Mouse (Mus musculus) cerebellum, adult 9-10 months (tissue): ENCODE measurements around the gene Ntm.
A peak's percentile ranks its signal among the peaks of the same experiment; 100 is the strongest.

Experiments
- DNase-seq: peaks from one replicate; pipeline ENCODE4 v3.0.0; 2022

Ntm gene

DNA sequence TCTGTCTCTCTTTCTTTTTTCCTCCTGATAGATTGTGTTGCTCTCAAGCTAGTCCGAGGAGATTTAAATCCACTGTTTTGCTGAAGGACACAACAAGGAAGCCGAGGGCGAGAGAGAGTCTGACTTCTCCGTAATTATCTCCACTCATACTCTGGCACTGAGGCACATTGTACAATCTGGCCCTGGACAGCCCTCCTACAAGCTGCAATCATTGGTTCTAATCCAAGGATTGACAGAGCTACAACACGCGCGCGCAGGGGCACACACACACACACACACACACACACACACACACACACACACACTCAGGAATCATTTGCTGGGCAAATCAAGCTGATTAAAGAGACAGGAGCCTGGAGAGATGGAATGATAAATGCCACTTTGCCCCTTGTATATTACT is at the start of gene Ntm:
Gene Ntm (minus strand): TSS at position 164 of the 400 bp plus-strand sequence.
- DNase-seq: peak; percentile 90

DNA sequence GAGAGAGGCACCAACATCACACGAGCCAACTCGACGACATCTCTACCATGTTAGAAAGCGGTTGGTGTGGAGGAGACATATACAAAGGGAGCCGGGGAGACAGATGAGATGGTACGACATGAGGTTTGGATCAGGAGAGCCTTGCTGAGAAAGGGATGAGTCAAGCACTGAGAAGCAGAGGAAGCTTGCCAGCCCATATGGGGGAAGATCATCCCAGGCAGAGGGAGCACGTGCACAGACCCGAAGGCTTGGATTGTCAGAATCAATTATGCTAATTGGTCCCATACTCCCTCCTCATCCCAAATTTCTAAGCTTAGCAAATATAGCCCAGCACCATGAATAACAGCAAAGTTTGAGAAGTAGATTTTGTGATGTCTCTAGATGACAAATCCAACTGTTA is 42.8 kb upstream of the Ntm start:
- DNase-seq: no peak

DNA sequence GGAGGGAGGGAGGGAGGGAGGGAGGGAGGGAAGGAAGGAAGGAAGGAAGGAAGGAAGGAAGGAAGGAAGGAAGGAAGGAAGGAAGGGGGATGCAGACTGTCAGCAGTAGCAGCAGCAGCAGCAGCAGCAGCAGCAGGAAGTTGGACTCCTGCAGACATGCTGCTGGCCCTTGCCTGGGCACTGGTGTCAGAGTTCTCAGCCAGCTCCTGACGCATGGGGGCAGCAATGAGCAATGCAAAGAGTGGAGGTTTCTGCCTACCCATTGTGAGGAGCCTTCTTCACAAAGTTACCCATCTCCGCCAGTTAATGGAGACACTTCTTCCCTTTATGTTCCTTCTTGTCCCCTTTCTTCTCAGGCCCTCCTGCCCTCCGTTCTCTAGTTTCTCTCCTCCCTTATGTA is 40.7 kb upstream of the Ntm start:
- DNase-seq: peak; percentile 85

DNA sequence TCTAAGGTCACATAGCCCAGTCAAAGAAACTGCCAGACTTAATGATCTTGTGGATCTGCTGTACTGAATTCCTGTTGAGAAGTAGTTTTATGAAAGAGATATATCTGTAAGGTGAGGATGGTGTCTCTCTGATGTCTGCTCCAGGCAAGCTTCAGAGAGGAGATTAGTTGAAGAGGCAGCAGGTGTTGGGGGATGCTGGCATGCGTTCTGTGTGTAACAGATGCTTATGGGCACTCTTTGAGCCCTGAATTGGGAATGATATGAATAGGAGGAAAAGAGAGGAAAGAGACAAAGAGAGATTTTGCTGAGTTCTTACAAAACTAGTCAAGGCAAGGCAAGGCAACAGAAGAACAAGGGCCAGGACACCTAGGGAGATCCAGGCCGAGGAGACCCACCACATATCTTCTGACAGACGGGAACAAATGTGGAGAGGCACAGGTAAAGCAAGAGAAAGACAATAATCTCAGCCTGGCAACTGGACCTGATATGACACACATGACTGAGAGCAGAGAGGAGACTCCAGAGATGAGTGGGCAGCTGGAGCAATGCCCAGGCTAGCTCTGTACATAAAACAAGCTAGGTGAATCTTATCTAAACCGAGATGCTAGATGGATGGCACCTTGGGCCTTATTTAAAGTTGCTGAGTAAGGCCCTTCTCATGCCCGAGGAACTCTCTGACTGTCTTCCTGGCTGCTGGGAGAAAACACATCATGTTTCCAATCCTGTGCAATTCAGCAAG is 18.4 kb upstream of the Ntm start:
- DNase-seq: no peak

DNA sequence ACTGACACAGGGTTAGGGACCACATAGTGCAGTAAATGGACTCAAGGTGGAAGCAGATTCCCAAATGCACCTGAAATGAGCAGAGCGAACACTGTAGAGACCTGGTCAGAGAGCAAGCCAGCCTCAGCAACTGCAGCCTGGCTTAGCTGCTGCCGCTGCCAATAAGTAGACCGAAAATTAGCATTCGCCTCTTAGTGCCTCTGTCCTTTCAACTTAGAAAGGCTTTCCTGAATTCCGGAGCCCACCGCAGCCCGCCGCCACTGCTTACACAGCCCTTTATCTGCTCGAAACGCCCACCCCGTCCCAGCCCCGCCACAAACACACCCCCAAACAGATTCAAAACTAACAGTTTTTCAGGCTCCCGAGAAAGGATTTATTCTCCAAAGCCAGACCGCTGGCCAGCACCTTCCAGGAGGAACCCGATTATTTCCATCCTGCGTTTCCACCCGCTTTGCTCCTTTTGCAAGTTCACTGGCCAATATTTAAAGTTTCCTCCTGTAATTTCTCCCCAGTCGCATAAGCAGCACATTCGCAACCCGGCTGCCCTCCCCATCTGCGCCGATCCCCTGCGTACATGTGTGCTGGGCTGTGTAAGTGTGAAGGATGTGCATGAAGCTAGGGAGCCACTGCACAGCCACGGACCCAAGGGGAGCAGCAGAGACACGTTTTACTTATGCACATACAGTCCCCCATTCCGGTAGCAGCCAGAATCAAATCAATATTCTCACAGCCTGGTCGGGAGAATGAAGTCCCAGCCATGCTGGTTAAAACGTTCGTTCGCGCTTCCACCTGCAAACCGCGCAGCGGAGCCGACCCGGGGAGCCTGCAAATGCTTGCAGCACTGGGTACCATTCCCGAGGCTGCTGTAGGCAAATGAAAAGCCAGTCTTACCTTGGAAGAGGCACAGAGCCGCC is 730 bp downstream of the Ntm start:
- DNase-seq: peak; percentile 53

DNA sequence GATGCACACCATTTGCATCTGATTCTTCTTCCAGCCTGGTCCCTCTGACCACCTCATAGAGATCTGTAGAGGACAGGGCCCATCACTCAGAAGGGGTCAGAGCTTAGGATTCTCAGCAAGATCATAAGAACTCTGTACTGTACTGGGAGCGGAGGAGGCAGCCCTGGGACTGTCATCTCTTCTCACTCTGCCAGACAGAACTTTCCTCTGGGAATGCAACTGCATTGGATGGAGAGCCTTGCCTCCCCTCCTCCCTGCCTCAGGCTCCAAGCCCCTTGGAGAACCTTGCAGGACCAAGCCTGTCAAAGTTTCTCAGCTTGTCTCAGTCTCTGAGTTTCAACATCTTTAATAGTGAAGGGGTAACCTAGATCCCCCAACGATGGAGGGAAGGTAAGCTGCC is 1.4 kb downstream of the Ntm start:
- DNase-seq: no peak

DNA sequence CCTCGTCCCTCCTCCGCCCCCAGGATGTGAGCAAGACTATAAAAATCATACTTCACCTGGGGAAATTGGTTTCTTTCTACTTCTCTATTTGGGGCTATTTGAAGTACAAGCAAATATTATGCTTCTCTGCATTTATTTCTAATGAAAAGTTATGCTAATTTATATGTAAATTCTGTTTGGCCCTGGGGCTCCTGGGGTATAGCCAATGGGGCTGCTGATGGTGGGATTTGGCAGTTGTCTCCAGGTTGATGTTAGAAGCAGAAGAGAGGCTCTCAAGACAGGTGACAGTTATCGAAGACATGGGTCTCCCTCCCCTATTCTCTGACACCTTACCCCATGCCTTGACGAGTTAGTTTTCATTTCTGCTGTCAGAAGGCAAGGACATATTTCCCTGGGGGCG is 2.2 kb downstream of the Ntm start:
- no peak for DNase-seq

DNA sequence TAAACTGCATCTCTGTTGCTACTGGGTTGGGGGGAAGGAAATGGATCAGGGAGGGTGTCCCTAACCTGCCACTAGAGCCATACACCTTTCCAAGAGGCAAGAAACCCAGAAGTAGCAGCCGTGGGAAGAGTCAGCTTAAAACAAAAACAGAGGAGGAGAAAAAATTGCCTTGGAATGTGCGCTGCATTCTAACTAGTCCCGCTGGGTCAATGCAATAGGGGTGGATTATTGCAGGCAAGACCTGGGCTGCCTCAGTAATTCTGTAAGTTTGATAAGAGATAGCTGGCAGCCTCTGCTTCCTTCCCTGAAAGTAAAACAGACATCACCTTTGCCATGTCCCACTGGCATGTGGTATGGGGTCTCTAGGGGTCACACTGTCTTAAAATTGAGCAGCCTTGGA is 2.7 kb downstream of the Ntm start:
- DNase-seq: no peak

DNA sequence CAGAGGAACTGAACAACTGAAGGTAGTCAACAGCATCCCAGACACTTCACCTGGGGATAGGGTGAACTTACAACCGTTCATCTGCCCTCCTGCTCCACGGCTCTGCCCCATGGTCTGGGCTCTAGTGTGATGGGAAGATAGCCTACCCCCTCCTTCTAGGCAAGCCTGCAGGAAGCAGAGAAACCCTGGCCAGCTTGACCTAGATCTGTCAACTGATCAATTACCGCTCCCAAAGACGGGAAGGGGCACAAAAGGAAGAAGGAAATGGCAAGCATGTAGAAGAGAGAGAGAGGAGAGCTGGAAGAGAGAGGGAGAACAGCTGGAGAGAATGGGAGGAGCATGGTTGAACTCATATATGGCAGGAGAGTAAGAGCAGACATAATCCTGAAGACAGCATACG is 6.0 kb downstream of the Ntm start:
- no peak for DNase-seq

DNA sequence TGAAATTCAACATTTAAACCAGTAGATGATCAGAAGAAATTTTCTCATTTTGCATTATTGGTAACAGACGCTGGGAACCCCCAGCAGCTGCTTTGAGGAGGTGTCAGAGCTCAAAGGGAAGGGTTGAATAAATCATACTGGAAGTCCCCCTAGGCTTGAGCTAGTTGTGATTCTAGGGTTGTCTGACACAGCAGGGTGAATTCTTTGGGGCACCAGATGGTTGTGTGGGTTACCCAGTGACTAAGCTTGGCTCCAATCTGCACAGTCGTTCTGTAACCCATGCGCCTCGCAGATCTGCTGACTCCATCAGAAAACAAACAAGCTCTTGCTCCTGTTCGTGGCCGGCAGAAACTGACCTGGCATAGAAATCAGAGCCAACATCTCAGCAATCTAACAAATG is 8.9 kb downstream of the Ntm start:
- peak; percentile 63 for DNase-seq

DNA sequence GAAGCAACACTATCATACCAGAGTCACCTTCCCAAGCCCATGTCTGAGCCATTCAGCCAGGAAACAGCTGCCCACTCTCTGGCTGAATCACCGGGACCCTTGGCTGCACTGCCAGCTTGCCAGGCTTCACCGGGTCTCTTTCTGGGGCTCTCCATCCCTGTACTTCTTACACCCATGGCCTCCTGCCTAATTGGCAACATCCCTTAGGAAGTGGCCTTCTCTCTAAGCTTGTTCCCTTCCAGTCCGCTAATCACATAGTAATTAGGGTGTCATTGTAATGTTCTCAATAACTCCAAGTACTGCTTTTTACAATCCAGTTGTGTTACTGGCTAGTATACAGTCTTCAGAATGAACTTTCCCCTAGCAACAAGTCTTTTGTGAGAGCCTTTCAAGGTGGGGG is 13.9 kb downstream of the Ntm start:
- no peak for DNase-seq

DNA sequence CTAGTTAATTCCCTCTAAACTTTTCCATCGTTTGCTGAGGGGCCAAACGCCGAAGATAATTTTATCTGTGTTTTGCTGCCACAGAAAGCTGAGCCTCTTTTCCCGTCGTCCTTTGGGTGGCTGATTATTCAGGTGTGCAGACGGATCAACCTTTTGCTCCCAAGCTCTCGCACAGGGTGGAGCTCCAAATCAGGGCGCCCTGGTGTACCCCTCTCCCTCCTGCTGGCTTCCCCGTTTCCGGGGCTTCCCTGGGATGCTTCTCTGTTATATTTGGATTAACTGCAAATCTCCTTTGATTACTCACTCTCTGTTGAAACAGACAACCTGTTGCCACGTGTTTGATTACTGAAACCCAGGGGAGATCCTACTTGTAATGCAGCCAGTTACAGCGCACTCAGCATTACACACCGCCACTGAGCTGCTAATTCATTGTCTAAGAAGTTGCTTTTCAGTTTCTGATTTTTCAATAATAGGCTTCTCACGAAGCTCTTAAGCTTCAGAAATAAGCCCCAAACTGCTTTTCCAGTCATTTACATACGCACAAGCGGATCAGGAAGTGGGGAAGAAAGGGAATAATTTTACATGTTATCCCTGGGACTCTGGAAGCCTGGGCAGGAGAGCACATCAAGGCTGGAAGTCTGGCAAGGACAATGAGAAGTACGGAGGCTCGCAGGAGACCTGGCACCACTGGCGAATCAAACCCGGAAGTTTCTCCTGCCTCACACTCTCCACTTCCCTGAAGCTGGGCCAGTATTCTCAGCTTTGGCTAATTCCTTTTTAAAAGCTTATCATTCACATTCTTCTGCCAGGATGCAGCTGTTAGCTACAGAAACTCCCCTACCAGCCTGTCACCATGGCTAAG is 19.5 kb downstream of the Ntm start:
- DNase-seq: no peak

DNA sequence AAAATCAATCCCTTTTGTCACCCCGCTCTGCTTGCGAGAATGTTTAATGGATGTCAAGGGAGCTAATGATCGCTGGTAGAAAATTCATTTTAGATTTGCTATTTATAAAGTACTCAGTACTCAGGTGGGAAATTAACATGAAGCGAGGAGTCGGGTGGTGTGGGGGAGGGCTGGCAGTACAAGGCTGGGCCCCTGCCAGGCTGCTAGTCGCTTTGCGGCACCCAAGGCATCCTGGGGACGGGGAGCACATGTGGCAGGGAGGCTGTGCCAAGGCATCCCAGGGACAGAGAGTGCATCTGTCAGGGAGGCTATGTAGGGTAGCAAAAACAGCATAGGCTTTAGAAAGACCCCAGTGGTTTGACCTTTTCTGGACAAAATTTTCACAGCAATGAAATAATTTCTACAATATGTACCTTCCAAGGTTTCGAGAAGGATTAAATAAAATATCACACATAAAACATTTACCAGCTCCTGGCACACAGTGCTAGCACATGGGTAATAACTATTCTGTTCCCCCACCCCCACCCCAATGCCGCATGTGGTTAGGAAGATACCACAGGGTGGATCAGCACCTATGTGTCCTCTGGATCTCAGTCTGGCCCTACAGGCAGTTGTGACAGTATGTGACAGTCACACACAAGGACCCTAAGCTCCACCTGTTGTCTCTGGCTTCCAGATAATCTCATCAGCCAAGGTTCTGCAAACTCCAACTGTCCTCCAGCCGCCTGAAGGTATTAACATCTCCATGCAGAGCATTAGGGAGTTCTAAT is 20.6 kb downstream of the Ntm start:
- DNase-seq: no peak

DNA sequence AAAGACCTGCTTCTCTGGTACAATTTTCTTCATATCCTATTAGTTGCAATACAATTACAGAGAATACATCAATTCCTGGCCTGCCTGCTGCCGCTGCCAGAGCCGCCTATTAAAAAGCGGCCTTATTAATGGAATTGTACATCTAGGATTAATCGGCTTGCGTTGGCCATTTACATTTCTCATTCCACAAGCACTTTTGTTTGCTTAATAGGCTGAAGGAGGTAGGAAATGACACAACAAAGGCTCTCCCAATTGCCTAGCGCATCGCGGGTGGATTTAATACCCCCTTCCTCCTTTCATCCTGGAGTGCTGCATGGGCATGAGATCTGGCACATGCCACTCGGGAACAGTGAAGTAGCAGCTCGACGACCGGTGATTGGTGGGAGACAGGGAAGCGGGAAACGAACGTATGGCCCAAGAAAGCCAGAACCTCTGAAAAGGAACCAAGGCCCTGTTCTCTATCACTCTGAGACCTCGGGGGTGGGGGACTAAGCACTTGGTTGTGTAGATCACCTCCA is 23.4 kb downstream of the Ntm start:
- no peak for DNase-seq

DNA sequence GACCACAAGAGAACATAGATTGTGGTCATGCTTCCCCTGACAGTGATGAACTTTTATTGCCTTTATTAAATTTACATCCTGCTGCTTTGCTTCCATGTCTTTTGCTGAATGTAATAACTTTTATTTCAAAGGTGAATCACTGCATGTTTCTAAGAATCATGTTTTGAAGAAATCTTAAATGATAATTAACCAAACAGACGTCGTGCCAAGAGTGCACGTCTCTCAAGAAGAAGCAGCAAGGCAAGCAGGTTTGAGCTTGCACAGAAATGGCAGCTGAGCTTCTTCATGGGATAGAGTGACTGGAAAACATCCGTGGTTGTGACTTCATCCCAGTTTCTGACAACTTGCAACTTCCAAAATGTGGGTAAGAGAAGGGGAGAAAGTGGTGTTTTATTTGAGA is 34.1 kb downstream of the Ntm start:
- no peak for DNase-seq

DNA sequence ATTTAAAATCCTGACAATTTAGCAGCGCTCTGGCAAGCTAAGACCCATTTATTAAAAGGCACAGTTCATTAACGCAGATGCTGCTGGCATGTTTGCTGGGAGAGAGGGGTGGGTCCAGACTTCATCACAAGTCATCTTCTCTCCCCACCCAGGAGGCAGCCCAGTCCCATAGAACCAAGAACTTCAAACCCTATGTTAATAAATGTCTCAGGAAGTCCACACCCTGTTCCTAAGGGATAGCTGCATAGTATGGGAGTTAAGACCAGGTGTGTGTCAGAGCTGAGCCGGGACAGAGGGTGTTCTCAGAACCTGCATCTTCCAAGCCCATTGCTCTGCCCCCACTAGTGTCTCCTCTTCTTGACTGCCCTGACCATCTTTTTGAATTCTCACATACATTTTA is 37.6 kb downstream of the Ntm start:
- DNase-seq: no peak

DNA sequence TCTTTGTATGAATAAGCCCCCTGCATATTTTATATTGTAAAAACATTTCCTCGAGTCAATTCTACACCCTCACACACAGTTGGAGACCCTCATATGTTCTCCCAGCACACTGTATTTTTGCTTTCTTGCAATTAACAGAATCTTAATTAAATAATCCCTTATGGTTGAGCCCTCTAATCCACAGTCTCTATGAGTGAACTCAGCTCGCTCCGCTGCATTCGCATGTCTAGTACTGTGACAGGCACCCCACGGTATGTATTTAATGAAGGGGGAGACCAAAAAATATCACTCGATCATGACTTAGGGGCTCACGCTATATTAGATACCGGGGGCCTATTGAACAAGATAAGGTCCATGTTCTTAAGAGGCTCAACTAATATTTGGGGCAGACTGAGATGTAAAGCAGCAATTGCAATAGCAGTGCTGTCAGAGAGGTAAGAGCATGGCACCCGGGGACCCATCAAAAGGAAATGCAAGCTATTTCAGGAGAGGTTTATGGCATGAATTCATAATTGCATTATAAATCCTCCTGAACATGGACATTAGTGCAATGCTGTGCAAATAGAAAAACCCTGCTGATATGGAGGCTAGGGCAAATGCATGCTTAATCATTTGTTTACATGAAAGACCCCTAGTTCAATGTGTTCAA is 64.4 kb downstream of the Ntm start:
- DNase-seq: no peak

DNA sequence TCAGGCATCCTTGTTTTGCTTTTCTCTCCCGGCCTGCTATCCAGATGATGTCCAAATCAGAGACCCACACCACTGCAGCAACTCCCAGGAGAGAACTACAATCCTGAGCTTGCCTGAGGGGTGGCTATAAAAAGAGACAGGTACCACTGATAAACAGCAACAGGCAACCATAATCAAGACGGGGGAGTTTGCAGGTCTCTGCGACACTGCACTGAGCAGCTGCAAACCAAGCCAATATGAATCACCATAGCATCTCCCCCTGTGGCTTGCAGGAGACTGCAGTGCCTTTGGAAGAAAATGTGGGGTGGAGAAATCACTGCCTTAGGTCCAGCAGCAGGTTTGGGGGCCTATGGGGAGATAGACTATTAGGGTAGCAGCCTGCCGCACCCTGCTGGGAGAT is 65.5 kb downstream of the Ntm start:
- no peak for DNase-seq

DNA sequence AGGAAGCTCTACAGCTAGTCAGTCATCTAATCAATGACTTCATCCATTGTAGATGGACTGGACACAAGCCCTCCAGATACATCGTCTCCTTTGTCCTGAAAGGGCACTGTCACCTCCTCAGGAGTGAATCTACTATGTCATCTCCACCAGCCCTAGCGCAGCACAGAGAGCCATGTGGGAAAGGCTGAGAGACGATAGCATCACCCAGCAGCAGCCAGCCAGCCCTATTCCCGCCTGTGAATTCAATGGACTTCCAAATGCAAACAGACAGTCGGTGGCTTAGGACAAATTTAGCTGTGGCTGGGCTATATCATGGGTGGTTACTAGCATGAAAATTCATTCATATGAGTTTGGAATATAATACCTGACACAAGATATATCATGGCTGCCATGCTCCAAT is 70.1 kb downstream of the Ntm start:
- no peak for DNase-seq

DNA sequence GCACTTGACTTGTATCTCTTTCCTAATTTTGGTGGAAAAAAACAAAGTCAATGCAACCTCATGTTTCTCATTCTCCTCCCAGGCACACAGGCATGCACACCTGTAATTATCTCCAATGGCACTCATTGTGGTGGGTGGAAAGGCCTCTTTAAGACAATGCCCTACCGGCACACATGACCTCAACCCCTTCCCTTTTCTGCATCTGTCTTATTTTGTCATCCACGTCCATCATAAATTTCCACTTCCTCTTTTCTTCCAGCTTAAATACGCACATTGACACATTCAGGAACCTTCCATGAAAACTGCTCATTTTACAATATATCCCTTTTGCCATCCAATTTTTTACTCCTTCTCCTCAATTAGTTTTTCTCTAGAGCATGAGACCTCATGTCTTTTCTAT is 74.2 kb downstream of the Ntm start:
- no peak for DNase-seq

DNA sequence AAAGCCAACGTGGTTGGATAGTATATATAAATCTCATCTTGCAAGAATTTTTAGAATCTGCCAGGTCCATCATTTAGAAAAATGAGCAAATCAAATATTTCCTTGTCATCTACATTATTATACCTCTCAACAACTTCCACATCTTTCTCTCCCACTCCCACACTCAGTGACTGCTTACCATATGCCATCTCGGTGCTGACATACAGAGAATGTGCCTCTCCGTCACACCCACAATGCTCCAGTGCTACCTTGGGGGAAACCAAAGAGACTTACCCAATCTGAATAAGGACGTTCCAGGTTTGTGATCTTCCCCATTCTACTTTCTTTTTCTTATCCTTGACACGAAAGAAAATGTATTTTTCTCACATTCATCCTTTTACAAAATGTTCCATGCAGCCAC is 75.0 kb downstream of the Ntm start:
- no peak for DNase-seq

DNA sequence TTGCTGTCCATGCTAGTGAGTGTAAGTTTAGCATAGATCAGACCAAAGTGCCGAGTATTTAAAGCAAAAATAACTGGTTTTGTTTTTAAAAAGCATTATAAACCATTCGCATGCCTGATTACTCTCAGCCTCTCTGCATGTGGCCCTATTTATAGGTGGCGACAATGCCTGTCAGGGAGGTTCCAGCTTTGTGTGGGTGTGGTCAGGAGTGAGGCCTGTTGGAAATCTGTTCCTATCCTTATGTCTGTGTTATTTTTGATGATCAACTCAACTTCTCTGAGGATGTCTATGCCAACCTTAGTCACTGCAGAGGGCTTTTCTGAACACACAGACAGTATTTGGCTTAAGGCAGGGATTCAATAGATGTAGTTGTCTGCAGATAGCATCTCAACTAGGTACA is 78.9 kb downstream of the Ntm start:
- no peak for DNase-seq
